ENCODE assay signal across 11 mouse cellular contexts in the genomic region with DNA sequence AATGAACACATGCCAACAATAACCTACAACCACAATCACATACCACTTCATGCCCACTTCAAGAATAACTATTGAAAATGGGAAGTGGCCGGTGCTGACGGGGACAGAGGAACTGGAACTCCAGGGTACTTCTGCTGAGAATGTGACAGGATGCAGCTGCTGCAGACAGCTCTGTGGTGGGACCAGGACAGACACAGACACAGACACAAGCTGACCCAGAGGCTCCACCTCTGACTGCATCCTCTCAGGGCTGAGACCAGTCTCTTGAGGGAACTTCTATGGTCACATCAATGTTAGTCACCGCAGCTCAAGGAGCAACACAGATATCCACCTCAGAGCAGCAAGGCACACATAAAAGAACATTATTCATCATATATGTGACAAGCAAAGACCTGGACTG. TPM values are rescaled to one million over a fixed set of nuclear protein-coding genes. Genes with fewer than 3 reads are reported as not detected.
DNase-seq lines count a peak whose midpoint lies in the region; ATAC-seq and TF ChIP-seq lines count a peak whose summit lies in the region.
"Had no signal": no experiment of that assay in that cellular context is flagged by ENCODE, and none has a peak within 500 bp of the region (broad histone marks: within the 10 kb centered on the region; RNA-seq: fewer than 3 reads in every experiment).

No protein-coding gene starts in this region.

- H3K27me3 ChIP-seq in embryonic facial prominence, embryonic 12.5 days: no peaks in the 10 kb centered on the region
- no peaks in the 10 kb centered on the region for H3K27me3 ChIP-seq in embryonic facial prominence, embryonic 10.5 days (replicated peaks; ENCODE audit: low read depth, poor library complexity, severe bottlenecking)
- H3K27me3 ChIP-seq in lung, postnatal 0 days (replicated peaks; ENCODE audit: insufficient read depth, low read length): no peaks in the 10 kb centered on the region
- H3K27me3 ChIP-seq in hindbrain, embryonic 11.5 days (ENCODE audit: control insufficient read depth, insufficient read depth, low read length): no peaks in the 10 kb centered on the region
- H3K27me3 ChIP-seq: embryonic facial prominence, embryonic 15.5 days; hindbrain, embryonic 15.5 days had no signal

- no peak for DNase-seq in embryonic facial prominence, embryonic 10.5 days (ENCODE audit: low spot score)
- peak; percentile 5 for DNase-seq in thymus, postnatal 14 days
- no peak for DNase-seq in thymus, postnatal 10 days (ENCODE audit: low spot score in 2 of 2)
- DNase-seq in lung, postnatal 0 days (ENCODE audit: low spot score): no peak
- DNase-seq in telencephalon, adult 2 months (ENCODE audit: low read depth, low spot score): peak; percentile 51
- DNase-seq in layer of hippocampus, adult 2 months (ENCODE audit: low spot score in 2 of 2): no peak
- DNase-seq in hindbrain, embryonic 11.5 days (ENCODE audit: low spot score): no peak

- H3K27ac ChIP-seq in embryonic facial prominence, embryonic 12.5 days: no peak overlapping the region
- H3K27ac ChIP-seq in embryonic facial prominence, embryonic 10.5 days (replicated peaks): no peak overlapping the region
- H3K27ac ChIP-seq in lung, postnatal 0 days (ENCODE audit: low read length): no peak overlapping the region
- no peak overlapping the region; the same call in 1 of the 2 replicates for H3K27ac ChIP-seq in layer of hippocampus, adult 2 months
- no peak overlapping the region for H3K27ac ChIP-seq in hindbrain, embryonic 11.5 days (ENCODE audit: low read depth, low read length)
- H3K27ac ChIP-seq: embryonic facial prominence, embryonic 15.5 days; hindbrain, embryonic 15.5 days; liver, embryonic 14.5 days had no signal

- no peak for TF ChIP-seq CTCF in lung, postnatal 0 days (IDR thresholded peaks at IDR 0.05)
- TF ChIP-seq CTCF in layer of hippocampus, adult 2 months (conservative IDR thresholded peaks at IDR 0.05): no peak

- ATAC-seq in embryonic facial prominence, embryonic 12.5 days (ENCODE audit: insufficient number of reproducible peaks, insufficient read depth, low FRiP score, low TSS enrichment): 0 out of 2 replicates have a peak, but pooled peaks have one; percentile 10
- ATAC-seq in lung, postnatal 0 days: peak; percentile 47; the same call in 1 of the 2 replicates
- no peak for ATAC-seq in hindbrain, embryonic 11.5 days (ENCODE audit: low FRiP score)

- H3K9ac ChIP-seq in embryonic facial prominence, embryonic 12.5 days: no peak overlapping the region
- no peak overlapping the region for H3K9ac ChIP-seq in lung, postnatal 0 days (replicated peaks; ENCODE audit: low read depth)
- no peak overlapping the region for H3K9ac ChIP-seq in hindbrain, embryonic 11.5 days (ENCODE audit: low read depth, low read length)
- H3K9ac ChIP-seq: embryonic facial prominence, embryonic 15.5 days; hindbrain, embryonic 15.5 days; liver, embryonic 14.5 days had no signal

- no peaks in the 10 kb centered on the region for H3K36me3 ChIP-seq in embryonic facial prominence, embryonic 12.5 days
- H3K36me3 ChIP-seq in embryonic facial prominence, embryonic 10.5 days (replicated peaks): no peaks in the 10 kb centered on the region
- no peaks in the 10 kb centered on the region for H3K36me3 ChIP-seq in lung, postnatal 0 days (ENCODE audit: insufficient read depth, low read length)
- H3K36me3 ChIP-seq in hindbrain, embryonic 11.5 days (ENCODE audit: control insufficient read depth, insufficient read depth, low read length): no peaks in the 10 kb centered on the region
- H3K36me3 ChIP-seq: embryonic facial prominence, embryonic 15.5 days; hindbrain, embryonic 15.5 days had no signal

- H3K4me3 ChIP-seq in embryonic facial prominence, embryonic 12.5 days: no peak overlapping the region
- H3K4me3 ChIP-seq in embryonic facial prominence, embryonic 10.5 days: no peak overlapping the region
- no peak overlapping the region for H3K4me3 ChIP-seq in lung, postnatal 0 days (ENCODE audit: low read depth, low read length)
- no peak overlapping the region for H3K4me3 ChIP-seq in layer of hippocampus, adult 2 months
- no peak overlapping the region for H3K4me3 ChIP-seq in hindbrain, embryonic 11.5 days (ENCODE audit: low read depth, low read length)
- H3K4me3 ChIP-seq: embryonic facial prominence, embryonic 15.5 days; hindbrain, embryonic 15.5 days had no signal

- no peak overlapping the region for H3K4me2 ChIP-seq in embryonic facial prominence, embryonic 12.5 days (replicated peaks)
- no peak overlapping the region for H3K4me2 ChIP-seq in lung, postnatal 0 days (replicated peaks; ENCODE audit: low read depth, low read length)
- H3K4me2 ChIP-seq in hindbrain, embryonic 11.5 days (replicated peaks; ENCODE audit: low read depth, low read length): no peak overlapping the region
- H3K4me2 ChIP-seq: embryonic facial prominence, embryonic 15.5 days; hindbrain, embryonic 15.5 days had no signal

- no peaks in the 10 kb centered on the region for H3K9me3 ChIP-seq in embryonic facial prominence, embryonic 12.5 days
- no peaks in the 10 kb centered on the region for H3K9me3 ChIP-seq in embryonic facial prominence, embryonic 10.5 days
- H3K9me3 ChIP-seq in lung, postnatal 0 days (ENCODE audit: low read length): no peaks in the 10 kb centered on the region
- no peaks in the 10 kb centered on the region for H3K9me3 ChIP-seq in hindbrain, embryonic 11.5 days (ENCODE audit: control insufficient read depth, low read length)
- H3K9me3 ChIP-seq: embryonic facial prominence, embryonic 15.5 days; hindbrain, embryonic 15.5 days had no signal

- no peak for TF ChIP-seq EP300 in lung, postnatal 0 days (IDR thresholded peaks at IDR 0.05)

- 85% methylated on average over 3 of the region's 3 CpGs for WGBS in embryonic facial prominence, embryonic 12.5 days
- WGBS in embryonic facial prominence, embryonic 10.5 days: 83% methylated on average over 3 of the region's 3 CpGs
- WGBS in lung, postnatal 0 days: 29% methylated on average over 3 of the region's 3 CpGs
- WGBS in hindbrain, embryonic 11.5 days: 93% methylated on average over 3 of the region's 3 CpGs

- H3K4me1 ChIP-seq in embryonic facial prominence, embryonic 12.5 days: no peaks in the 10 kb centered on the region
- no peaks in the 10 kb centered on the region for H3K4me1 ChIP-seq in embryonic facial prominence, embryonic 10.5 days
- H3K4me1 ChIP-seq in lung, postnatal 0 days (ENCODE audit: insufficient read depth, low read depth, low read length): no peaks in the 10 kb centered on the region
- H3K4me1 ChIP-seq in hindbrain, embryonic 11.5 days (replicated peaks; ENCODE audit: control insufficient read depth, insufficient read depth, low read length): no peaks in the 10 kb centered on the region
- H3K4me1 ChIP-seq: embryonic facial prominence, embryonic 15.5 days; hindbrain, embryonic 15.5 days had no signal

RNA-seq across cellular contexts. Expression of gene Tubgcp5, which starts 9.4 kb away (rescaled TPM):
- polyA plus RNA-seq in embryonic facial prominence, embryonic 12.5 days (2016; fragmentation: Nextera tagmentation; extraction: Ambion mirVana): 44.3 and 48.2 TPM in 2 replicates
- 32.6 and 35.5 TPM in 2 replicates for polyA plus RNA-seq in embryonic facial prominence, embryonic 10.5 days (2016; fragmentation: Nextera tagmentation; extraction: Ambion mirVana)
- 13.0 and 13.7 TPM in 2 replicates for polyA plus RNA-seq in lung, postnatal 0 days (2015; fragmentation: Nextera tagmentation; extraction: Ambion mirVana)
- 10 to 100 TPM; 29.5 to 32.9 TPM for total RNA-seq in layer of hippocampus, adult 2 months (2021)
- 30.5 and 34.8 TPM in 2 replicates for polyA plus RNA-seq in hindbrain, embryonic 11.5 days (2014; fragmentation: Nextera tagmentation; extraction: Ambion mirVana)

RNA-seq across cellular contexts. Expression of gene Siglech, which starts 16.6 kb away (rescaled TPM):
- polyA plus RNA-seq in embryonic facial prominence, embryonic 12.5 days (2016; fragmentation: Nextera tagmentation; extraction: Ambion mirVana): 0.52 and 0.67 TPM in 2 replicates
- polyA plus RNA-seq in embryonic facial prominence, embryonic 10.5 days (2016; fragmentation: Nextera tagmentation; extraction: Ambion mirVana): 0.48 and 1.1 TPM in 2 replicates
- polyA plus RNA-seq in lung, postnatal 0 days (2015; fragmentation: Nextera tagmentation; extraction: Ambion mirVana): 0.27 and 0.42 TPM in 2 replicates
- total RNA-seq in layer of hippocampus, adult 2 months (2021): 10 to 100 TPM; 12.1 to 12.8 TPM
- 0.86 and 1.0 TPM in 2 replicates for polyA plus RNA-seq in hindbrain, embryonic 11.5 days (2014; fragmentation: Nextera tagmentation; extraction: Ambion mirVana)

RNA-seq across cellular contexts. Expression of gene Cyfip1, which starts 57.0 kb away (rescaled TPM):
- polyA plus RNA-seq in embryonic facial prominence, embryonic 12.5 days (2016; fragmentation: Nextera tagmentation; extraction: Ambion mirVana): 119 and 122 TPM in 2 replicates
- polyA plus RNA-seq in embryonic facial prominence, embryonic 10.5 days (2016; fragmentation: Nextera tagmentation; extraction: Ambion mirVana): 110 and 111 TPM in 2 replicates
- polyA plus RNA-seq in lung, postnatal 0 days (2015; fragmentation: Nextera tagmentation; extraction: Ambion mirVana): 81.4 and 90.7 TPM in 2 replicates
- 100 to 1,000 TPM; 117 to 130 TPM for total RNA-seq in layer of hippocampus, adult 2 months (2021)
- 80.7 and 80.9 TPM in 2 replicates for polyA plus RNA-seq in hindbrain, embryonic 11.5 days (2014; fragmentation: Nextera tagmentation; extraction: Ambion mirVana)

Comparison
In these comparisons a context has a peak if more than half of its experiments do, and no peak if none do; other contexts are left out.
1. DNase-seq: peak in thymus, postnatal 14 days (single experiment) and telencephalon, adult 2 months (single experiment); none in embryonic facial prominence, embryonic 10.5 days (single experiment), thymus, postnatal 10 days (0 of 2), lung, postnatal 0 days (single experiment), layer of hippocampus, adult 2 months (0 of 2) and hindbrain, embryonic 11.5 days (single experiment).